Mouse (Mus musculus) forebrain, postnatal 0 days (tissue): ENCODE measurements at regions not wholly inside any gene's neighbourhood (a gene's known extent, or its start where the extent isn't known, plus 50 kb on each side); places are given as distances from the start of the nearest gene placed in this dataset.

Experiments
- ATAC-seq: fragments of 200-750 bp; cut with Nextera tagmentation; 2 replicates; pipeline ENCODE4 v1.8.0; 2017; ENCODE audit warnings: mild to moderate bottlenecking, moderate library complexity
- DNase-seq: peaks from one replicate; pipeline ENCODE4 v3.0.0-alpha.2; 2015
- H3K27ac ChIP-seq: fragments of 300-500 bp; sonication (generic); 2 replicates; pipeline ENCODE4 v1.5.1; 2014; ENCODE audit warnings: low read depth, mild to moderate bottlenecking, antibody characterized with exemption, low read length, moderate library complexity, mixed read lengths
- H3K27me3 ChIP-seq: fragments of 300-500 bp; sonication (generic); 2 replicates; pipeline ENCODE4 v1.6.1; 2014; ENCODE audit warnings: mild to moderate bottlenecking, low read length, mixed read lengths; ENCODE audit not compliant: insufficient read depth
- H3K36me3 ChIP-seq: fragments of 300-500 bp; sonication (generic); 2 replicates; pipeline ENCODE4 v1.6.1; 2014; ENCODE audit warnings: mild to moderate bottlenecking, moderate library complexity; ENCODE audit not compliant: insufficient read depth
- H3K4me1 ChIP-seq: fragments of 300-500 bp; sonication (generic); 2 replicates; pipeline ENCODE4 v1.6.1; 2014; ENCODE audit warnings: antibody characterized with exemption; ENCODE audit not compliant: insufficient read depth
- H3K4me2 ChIP-seq: fragments of 300-500 bp; sonication (generic); 2 replicates; pipeline ENCODE4 v1.6.1; 2014; ENCODE audit warnings: low read depth, mild to moderate bottlenecking, moderate library complexity
- H3K4me3 ChIP-seq: fragments of 300-500 bp; sonication (generic); 2 replicates; pipeline ENCODE4 v1.5.1; 2014; ENCODE audit warnings: low read depth, low read length, mixed read lengths
- H3K9ac ChIP-seq: fragments of 300-500 bp; sonication (generic); 2 replicates; pipeline ENCODE4 v1.6.1; 2014; ENCODE audit warnings: mild to moderate bottlenecking
- H3K9me3 ChIP-seq: fragments of 300-500 bp; sonication (generic); 2 replicates; pipeline ENCODE4 v1.6.1; 2016; ENCODE audit warnings: low read length
- CTCF ChIP-seq: sonication (generic); IDR thresholded peaks from 2 replicates; pipeline ENCODE4 v1.5.1; 2016; ENCODE audit warnings: antibody characterized with exemption, control low read depth, low read depth
- WGBS: fragments of 180-500 bp; shearing (Covaris S2); extraction: QIAGEN DNeasy Blood & Tissue Kit; methylation state at CpG from one replicate; pipeline ENCODE4 v1.1.7; 2014; 5-methylcytosine and 5-hydroxymethylcytosine counted together

- no peak for TF ChIP-seq CTCF
- Histone ChIP-seq H3K36me3 (no peaks in the 10 kb centered on the region), H3K27ac (no peak overlapping the region), H3K9me3 (no peaks in the 10 kb centered on the region), H3K4me3 (no peak overlapping the region), H3K9ac (no peak overlapping the region), H3K27me3 (no peaks in the 10 kb centered on the region), H3K4me2 (no peak overlapping the region), H3K4me1 (no peaks in the 10 kb centered on the region)
- ATAC-seq (no peak), DNase-seq (no peak)
- WGBS = 69% methylated on average over 1 of the region's 1 CpGs
Measured at GRCm38 (mm10) chr3:12216035-12216434, 1880.6 kb upstream of the Gm38303 start.

GRCm38 (mm10) chr3:12214821-12215220, 1879.3 kb upstream of the Gm38303 start:
- no peak for ATAC-seq
- Histone ChIP-seq H3K27me3 (no peaks in the 10 kb centered on the region), H3K4me1 (no peaks in the 10 kb centered on the region), H3K36me3 (no peaks in the 10 kb centered on the region), H3K9ac (no peak overlapping the region), H3K27ac (no peak overlapping the region), H3K9me3 (no peaks in the 10 kb centered on the region), H3K4me2 (no peak overlapping the region), H3K4me3 (no peak overlapping the region)
- peak; percentile 22 for DNase-seq
- no peak for TF ChIP-seq CTCF
- 69% methylated on average over 3 of the region's 3 CpGs for WGBS

DNA sequence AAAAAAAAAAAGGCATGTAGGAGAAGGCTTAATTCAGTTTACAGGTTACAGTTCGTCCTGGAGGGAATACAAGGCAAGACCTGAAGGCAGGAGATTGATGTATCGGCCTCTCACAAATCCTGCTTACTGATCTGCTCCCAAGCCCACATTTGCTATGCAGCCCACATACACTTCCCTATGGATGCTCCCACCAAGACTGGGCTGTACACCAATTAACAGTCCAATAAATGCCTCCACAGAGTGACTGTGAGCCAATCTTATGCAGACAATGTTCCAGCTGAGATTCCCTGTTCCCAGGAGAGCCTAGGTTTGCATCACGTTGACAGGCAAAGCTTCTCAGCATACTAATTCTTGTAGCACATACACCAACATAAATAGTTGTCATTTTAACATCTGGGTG, 1837.9 kb upstream of the Gm38303 start:
- Histone ChIP-seq H3K4me3 (no peak overlapping the region), H3K4me1 (no peaks in the 10 kb centered on the region), H3K9ac (no peak overlapping the region), H3K4me2 (no peak overlapping the region), H3K9me3 (no peaks in the 10 kb centered on the region), H3K27ac (no peak overlapping the region), H3K27me3 (no peaks in the 10 kb centered on the region), H3K36me3 (no peaks in the 10 kb centered on the region)
- ATAC-seq = no peak
- TF ChIP-seq CTCF = no peak
- DNase-seq = no peak
- WGBS = 66% methylated on average over 3 of the region's 3 CpGs

GRCm38 (mm10) chr3:12151329-12151728, 1815.8 kb upstream of the Gm38303 start:
- ATAC-seq = no peak
- H3K4me1 ChIP-seq = no peaks in the 10 kb centered on the region
- 61% methylated on average over 5 of the region's 5 CpGs for WGBS
- H3K9me3 ChIP-seq = no peaks in the 10 kb centered on the region
- no peak overlapping the region for H3K4me2 ChIP-seq
- no peaks in the 10 kb centered on the region for H3K27me3 ChIP-seq
- TF ChIP-seq CTCF = no peak
- H3K36me3 ChIP-seq = no peaks in the 10 kb centered on the region
- H3K9ac ChIP-seq = no peak overlapping the region
- no peak overlapping the region for H3K4me3 ChIP-seq
- no peak for DNase-seq
- no peak overlapping the region for H3K27ac ChIP-seq
